Mouse (Mus musculus): ENCODE results near the gene Fkbp7. TPM values are rescaled to one million over a fixed set of nuclear protein-coding genes. Genes with fewer than 3 reads are reported as not detected.

The Fkbp7 gene
- polyA plus RNA-seq, 1 experiment from 2014 or later = 126 TPM

GRCm38 (mm10) chr2:76686986-76687385 lies 14.1 kb upstream of the Fkbp7 start:
- ATAC-seq (ENCODE audit: insufficient number of reproducible peaks, low FRiP score, low TSS enrichment, low read depth) = no peak
- Histone ChIP-seq H3K27me3 (no peaks in the 10 kb centered on the region), H3K4me2 (replicated peaks) (no peak overlapping the region), H3K4me3 (replicated peaks) (no peak overlapping the region), H3K27ac (replicated peaks) (no peak overlapping the region), H3K4me1 (no peaks in the 10 kb centered on the region), H3K9me3 (replicated peaks) (no peaks in the 10 kb centered on the region), H3K36me3 (peaks cover 78% of the 10 kb centered on the region), H3K9ac (no peak overlapping the region)
- WGBS = 90% methylated on average over 3 of the region's 3 CpGs

DNA sequence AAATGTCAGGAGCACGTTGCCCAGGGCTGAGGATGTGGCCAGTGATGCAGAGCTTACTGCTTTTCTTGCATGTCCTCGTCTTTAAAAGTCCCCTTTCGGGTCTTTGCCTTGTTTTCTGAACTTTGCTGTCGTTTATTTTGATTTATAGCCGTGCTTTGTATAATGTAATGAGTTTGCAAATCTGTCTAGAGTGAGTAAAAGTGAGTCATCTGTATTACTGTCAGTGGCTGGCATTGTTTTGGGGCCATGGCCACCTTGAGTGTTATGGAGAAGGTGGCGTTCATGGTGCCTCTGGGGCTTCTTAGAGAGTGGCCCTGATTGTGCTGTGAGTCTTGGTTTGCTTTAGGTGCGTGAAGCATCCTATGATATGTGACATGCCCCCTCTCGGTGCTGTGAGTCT lies 9.4 kb upstream of the Fkbp7 start:
- WGBS = 95% methylated on average over 8 of the region's 8 CpGs
- no peak for ATAC-seq (ENCODE audit: insufficient number of reproducible peaks, low FRiP score, low TSS enrichment, low read depth)
- H3K27ac ChIP-seq (replicated peaks) = no peak overlapping the region
- no peaks in the 10 kb centered on the region for H3K27me3 ChIP-seq
- H3K4me3 ChIP-seq (replicated peaks) = no peak overlapping the region
- H3K4me2 ChIP-seq (replicated peaks) = no peak overlapping the region
- H3K4me1 ChIP-seq = no peaks in the 10 kb centered on the region
- H3K36me3 ChIP-seq = peaks cover 53% of the 10 kb centered on the region
- H3K9ac ChIP-seq = no peak overlapping the region
- no peaks in the 10 kb centered on the region for H3K9me3 ChIP-seq (replicated peaks)

- Histone ChIP-seq H3K27ac (replicated peaks) (0 out of 2 replicates have a peak overlapping the region, but pooled peaks have one; percentile 17), H3K4me1 (peaks cover 24% of the 10 kb centered on the region), H3K4me3 (replicated peaks) (peak overlapping the region; percentile 90), H3K36me3 (0 out of 2 replicates have a peak, but pooled peaks cover under 1% of the 10 kb centered on the region), H3K9ac (0 out of 2 replicates have a peak overlapping the region, but pooled peaks have one; percentile 82), H3K4me2 (replicated peaks) (peak overlapping the region; percentile 71), H3K9me3 (replicated peaks) (no peaks in the 10 kb centered on the region), H3K27me3 (no peaks in the 10 kb centered on the region)
- no peak for ATAC-seq (ENCODE audit: insufficient number of reproducible peaks, low FRiP score, low TSS enrichment, low read depth)
- WGBS = 51% methylated on average over 13 of the region's 13 CpGs
Observed at GRCm38 (mm10) chr2:76676401-76677226, 3.7 kb upstream of the Fkbp7 start.

DNA sequence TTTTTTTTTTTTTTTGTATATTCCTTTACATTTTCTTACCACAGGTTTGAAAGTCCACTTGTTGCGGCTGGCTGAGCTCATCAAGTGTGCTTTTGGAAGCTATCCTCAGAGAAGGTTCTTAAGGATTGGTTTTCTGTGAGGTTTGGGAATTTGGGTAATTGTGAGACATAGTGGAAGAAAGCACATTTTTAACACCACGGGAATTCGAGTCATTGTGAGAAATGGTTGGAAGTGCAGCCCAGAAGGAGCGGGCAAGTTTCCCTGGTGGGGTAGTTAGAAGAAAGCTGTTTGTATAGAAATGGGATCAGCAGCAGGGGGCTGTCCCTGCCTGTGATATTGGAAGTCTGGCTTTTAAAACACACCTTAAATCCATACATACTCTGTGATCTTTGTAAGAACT lies 3.0 kb upstream of the Fkbp7 start:
- ATAC-seq (ENCODE audit: insufficient number of reproducible peaks, low FRiP score, low TSS enrichment, low read depth) = no peak
- Histone ChIP-seq H3K4me1 (peaks cover 24% of the 10 kb centered on the region), H3K4me3 (replicated peaks) (peak overlapping the region; percentile 90), H3K4me2 (replicated peaks) (peak overlapping the region; percentile 71), H3K27ac (replicated peaks) (0 out of 2 replicates have a peak overlapping the region, but pooled peaks have one; percentile 17), H3K9ac (peak overlapping the region; percentile 82; the same call in 1 of the 2 replicates), H3K27me3 (no peaks in the 10 kb centered on the region), H3K9me3 (replicated peaks) (no peaks in the 10 kb centered on the region), H3K36me3 (no peaks in the 10 kb centered on the region)
- 12% methylated on average over 4 of the region's 4 CpGs for WGBS

DNA sequence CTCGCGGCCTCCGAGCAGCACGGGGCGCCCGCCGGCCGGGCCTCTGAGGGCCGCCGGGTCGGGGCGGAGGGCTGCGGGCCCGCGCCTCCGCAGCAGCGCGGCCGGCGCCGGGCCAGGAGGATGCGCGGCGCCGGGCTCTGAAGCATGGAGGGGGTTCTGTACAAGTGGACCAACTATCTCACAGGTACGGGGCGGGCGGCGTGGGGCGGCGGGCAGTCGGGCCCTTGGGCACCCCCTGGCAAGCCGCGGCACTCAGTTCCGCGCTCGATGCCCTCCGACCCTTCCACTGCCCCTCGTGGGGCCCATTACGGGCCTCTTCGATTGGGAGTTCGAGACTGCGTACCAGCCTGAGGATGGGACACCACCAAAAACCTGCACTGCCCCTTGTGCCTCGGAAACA lies 2.5 kb upstream of the Fkbp7 start:
- H3K36me3 ChIP-seq = no peaks in the 10 kb centered on the region
- WGBS = under 1% methylated on average over 44 of the region's 44 CpGs
- ATAC-seq (ENCODE audit: insufficient number of reproducible peaks, low FRiP score, low TSS enrichment, low read depth) = peak; percentile 5; the same call in 1 of the 2 replicates
- no peaks in the 10 kb centered on the region for H3K27me3 ChIP-seq
- no peaks in the 10 kb centered on the region for H3K9me3 ChIP-seq (replicated peaks)
- peak overlapping the region; percentile 82 for H3K9ac ChIP-seq
- H3K4me3 ChIP-seq (replicated peaks) = peak overlapping the region; percentile 90
- H3K27ac ChIP-seq (replicated peaks) = peak overlapping the region; percentile 86
- H3K4me2 ChIP-seq (replicated peaks) = peak overlapping the region; percentile 71
- H3K4me1 ChIP-seq = peaks cover 24% of the 10 kb centered on the region

DNA sequence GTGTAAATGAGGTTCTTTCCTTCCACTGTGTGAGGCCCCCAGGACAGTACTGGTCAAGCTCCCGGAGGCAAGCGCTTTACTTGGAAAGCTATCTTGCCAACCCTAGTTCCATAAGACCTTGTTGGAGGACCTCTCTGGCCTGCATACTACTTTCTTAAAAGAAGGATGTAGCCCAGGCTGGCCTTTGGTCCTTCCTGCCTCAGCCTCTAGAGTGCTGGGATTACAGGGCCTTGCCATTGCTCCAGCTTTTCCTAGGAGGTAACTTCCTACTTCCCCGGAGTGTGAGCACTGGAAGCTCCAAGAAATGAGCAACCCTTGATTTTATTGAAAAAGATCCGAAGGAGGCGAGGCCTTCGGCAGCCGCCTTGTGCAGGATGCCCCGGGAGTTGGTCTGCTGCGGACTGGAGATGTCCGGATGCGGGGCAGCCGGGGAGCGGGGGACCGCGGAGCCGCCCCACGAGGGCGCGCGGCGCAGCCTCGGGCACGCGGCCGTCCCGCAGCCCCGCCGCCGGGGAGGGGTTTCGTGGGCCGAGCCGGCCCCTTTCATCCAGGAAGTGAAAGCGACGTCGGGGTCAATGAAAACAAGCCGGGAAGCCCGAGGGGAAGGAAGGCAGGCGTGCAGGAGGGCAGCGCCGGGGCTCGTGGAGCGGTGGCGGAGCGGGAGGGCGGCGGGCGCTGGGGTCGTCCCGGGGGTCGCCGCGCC lies 2.0 kb upstream of the Fkbp7 start, which contains the start of gene Plekha3:
Plekha3 (plus strand) TSS at position 557 of the 703 bp plus-strand sequence.
- H3K9ac ChIP-seq = peak within 1 kb of the TSS; percentile 82
- H3K27ac ChIP-seq (replicated peaks) = peak within 1 kb of the TSS; percentile 86
- peak; percentile 82 for ATAC-seq (ENCODE audit: insufficient number of reproducible peaks, low FRiP score, low TSS enrichment, low read depth)
- H3K4me3 ChIP-seq (replicated peaks) = peak within 1 kb of the TSS; percentile 90
- H3K4me2 ChIP-seq (replicated peaks) = peak within 1 kb of the TSS; percentile 71
- H3K4me1 ChIP-seq = peaks cover 24% of the 10 kb centered on the region
- 4% methylated on average over 50 of the region's 52 CpGs for WGBS
- no peaks in the 10 kb centered on the region for H3K36me3 ChIP-seq
- H3K9me3 ChIP-seq (replicated peaks) = no peaks in the 10 kb centered on the region
- H3K27me3 ChIP-seq = no peaks in the 10 kb centered on the region

- H3K27ac ChIP-seq (replicated peaks) = peak overlapping the region; percentile 87
- ATAC-seq (ENCODE audit: insufficient number of reproducible peaks, low FRiP score, low TSS enrichment, low read depth) = no peak
- H3K9me3 ChIP-seq (replicated peaks) = no peaks in the 10 kb centered on the region
- H3K4me3 ChIP-seq (replicated peaks) = peak overlapping the region; percentile 54
- 0 out of 2 replicates have a peak, but pooled peaks cover 3% of the 10 kb centered on the region for H3K36me3 ChIP-seq
- H3K4me2 ChIP-seq (replicated peaks) = peak overlapping the region; percentile 62
- peaks cover 24% of the 10 kb centered on the region for H3K4me1 ChIP-seq
- no peak overlapping the region for H3K9ac ChIP-seq
- H3K27me3 ChIP-seq = no peaks in the 10 kb centered on the region
- 35% methylated on average over 7 of the region's 7 CpGs for WGBS
Observed at GRCm38 (mm10) chr2:76673472-76674081, 661 bp upstream of the Fkbp7 start.

DNA sequence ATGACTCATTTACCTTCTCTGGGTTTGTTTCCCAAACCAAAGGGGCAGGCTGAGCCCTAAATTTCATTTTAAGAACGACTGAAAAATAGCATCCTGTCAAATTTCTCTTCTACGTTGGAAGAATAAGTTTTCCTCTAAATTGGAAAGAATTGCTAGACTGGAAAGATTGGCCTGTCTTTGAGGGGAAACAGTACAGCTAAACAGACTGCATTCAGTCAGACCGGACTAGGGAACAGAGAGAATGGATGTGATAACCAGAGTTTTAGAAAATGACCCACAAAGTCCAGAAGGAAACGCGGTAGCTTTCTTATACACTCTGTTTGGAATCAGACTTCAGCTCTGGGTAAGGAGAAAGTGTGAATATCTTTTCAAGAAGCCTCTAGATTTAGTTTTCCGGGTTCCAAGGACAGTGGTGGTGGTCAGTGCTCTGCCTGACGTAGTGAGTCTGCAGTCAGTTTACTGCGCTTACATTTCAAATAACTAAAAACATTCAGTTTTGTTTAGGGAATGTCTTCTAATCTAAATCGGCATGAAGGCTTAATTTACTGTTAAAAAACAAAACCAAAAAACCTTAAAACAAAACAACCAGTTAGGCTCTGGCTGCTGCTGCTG lies 676 bp downstream of the Fkbp7 start:
- peak overlapping the region; percentile 54 for H3K4me3 ChIP-seq (replicated peaks)
- H3K9me3 ChIP-seq (replicated peaks) = no peaks in the 10 kb centered on the region
- H3K9ac ChIP-seq = peak overlapping the region; percentile 41; the same call in 1 of the 2 replicates
- H3K27me3 ChIP-seq = no peaks in the 10 kb centered on the region
- ATAC-seq (ENCODE audit: insufficient number of reproducible peaks, low FRiP score, low TSS enrichment, low read depth) = no peak
- H3K36me3 ChIP-seq = 0 out of 2 replicates have a peak, but pooled peaks cover 6% of the 10 kb centered on the region
- H3K4me2 ChIP-seq (replicated peaks) = peak overlapping the region; percentile 62
- peak overlapping the region; percentile 87 for H3K27ac ChIP-seq (replicated peaks)
- H3K4me1 ChIP-seq = peaks cover 24% of the 10 kb centered on the region
- 20% methylated on average over 9 of the region's 9 CpGs for WGBS

GRCm38 (mm10) chr2:76671641-76672040 lies 1.3 kb downstream of the Fkbp7 start:
- Histone ChIP-seq H3K9ac (no peak overlapping the region; the same call in 1 of the 2 replicates), H3K27ac (replicated peaks) (peak overlapping the region; percentile 87; the same call in 1 of the 2 replicates), H3K4me3 (replicated peaks) (peak overlapping the region; percentile 54), H3K4me2 (replicated peaks) (peak overlapping the region; percentile 62), H3K4me1 (peaks cover 21% of the 10 kb centered on the region), H3K36me3 (0 out of 2 replicates have a peak, but pooled peaks cover 8% of the 10 kb centered on the region), H3K9me3 (replicated peaks) (no peaks in the 10 kb centered on the region), H3K27me3 (no peaks in the 10 kb centered on the region)
- WGBS = 79% methylated on average over 6 of the region's 6 CpGs
- no peak for ATAC-seq (ENCODE audit: insufficient number of reproducible peaks, low FRiP score, low TSS enrichment, low read depth)

- Histone ChIP-seq H3K9me3 (replicated peaks) (no peaks in the 10 kb centered on the region), H3K9ac (no peak overlapping the region), H3K27me3 (no peaks in the 10 kb centered on the region), H3K4me3 (replicated peaks) (no peak overlapping the region), H3K4me2 (replicated peaks) (no peak overlapping the region), H3K27ac (replicated peaks) (no peak overlapping the region), H3K36me3 (peaks cover 30% of the 10 kb centered on the region), H3K4me1 (0 out of 2 replicates have a peak, but pooled peaks cover 4% of the 10 kb centered on the region)
- no peak for ATAC-seq (ENCODE audit: insufficient number of reproducible peaks, low FRiP score, low TSS enrichment, low read depth)
- WGBS = 53% methylated on average over 5 of the region's 5 CpGs
Observed at GRCm38 (mm10) chr2:76667200-76667599, 5.7 kb downstream of the Fkbp7 start.

All from embryonic facial prominence, embryonic 15.5 days (tissue).